Mouse (Mus musculus) ES-E14 (cell line): ENCODE data around the gene C4bp.

Experiments
- CHD2 ChIP-seq: IDR thresholded peaks from 2 replicates; pipeline ENCODE4 v1.6.1; 2014; ENCODE audit warnings: mild to moderate bottlenecking, low read depth, low read length, inconsistent platforms
- HCFC1 ChIP-seq: IDR thresholded peaks from 2 replicates; pipeline ENCODE4 v1.6.1; 2012; ENCODE audit warnings: low read length, inconsistent platforms, borderline replicate concordance; ENCODE audit not compliant: insufficient read depth
- ZC3H11A ChIP-seq: IDR thresholded peaks from 2 replicates; pipeline ENCODE4 v1.6.1; 2012; ENCODE audit warnings: low read depth, mild to moderate bottlenecking, inconsistent platforms, low read length, borderline replicate concordance

DNA sequence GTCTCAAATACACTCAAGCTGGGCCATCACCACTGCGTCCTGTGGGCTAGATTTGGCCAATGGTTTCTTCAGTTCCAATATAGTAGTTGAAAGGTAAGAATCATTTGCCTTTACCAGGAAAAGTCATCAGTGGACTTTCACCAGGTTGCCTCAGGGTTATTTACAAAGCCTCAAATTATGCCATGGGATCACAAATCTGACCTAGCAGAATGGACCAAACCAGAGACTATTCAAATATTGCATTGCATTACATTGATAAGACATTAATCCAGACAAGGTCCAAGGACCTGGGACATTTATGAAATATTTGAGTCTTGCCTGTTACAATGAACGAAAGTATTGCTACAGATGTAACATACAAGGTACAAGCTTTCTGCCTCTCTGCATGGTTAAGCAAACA is 17.1 kb upstream of the C4bp start:
- no peak for TF ChIP-seq CHD2
- no peak for TF ChIP-seq ZC3H11A
- TF ChIP-seq HCFC1, result no peak
